Mouse (Mus musculus): ENCODE results near the gene Pycr2. TPM values are rescaled to one million over a fixed set of nuclear protein-coding genes. Genes with fewer than 3 reads are reported as not detected.

Gene Pycr2
- total RNA-seq, 1 experiment from 2014 or later = 14.3 TPM

Other genes starting within 250 kb of the Pycr2 start
- gene Mixl1, start 207.3 kb upstream of the Pycr2 start, total RNA-seq (2017) = not detected in 3 replicates
- gene Acbd3, start 178.2 kb upstream of the Pycr2 start, total RNA-seq (2017) = 77.8 to 90.1 TPM (median 79.8 TPM) in 3 replicates
- 1,440 to 2,544 TPM (median 2,182 TPM) in 3 replicates for gene H3f3a, start 90.3 kb upstream of the Pycr2 start, total RNA-seq (2017)
- gene Sde2, start 53.2 kb upstream of the Pycr2 start, total RNA-seq (2017) = 45.3 to 50.4 TPM (median 49.6 TPM) in 3 replicates
- gene Lefty2, start 11.2 kb upstream of the Pycr2 start, total RNA-seq (2017) = not detected in 3 replicates
- not detected in 3 replicates for gene Lefty1, start 30.7 kb downstream of the Pycr2 start, total RNA-seq (2017)
- gene Tmem63a, start 38.1 kb downstream of the Pycr2 start, total RNA-seq (2017) = 15.0 to 24.1 TPM (median 17.4 TPM) in 3 replicates
- 7.0 to 10.9 TPM (median 8.9 TPM) in 3 replicates for gene Ephx1, start 116.6 kb downstream of the Pycr2 start, total RNA-seq (2017)
- not detected in 3 replicates for gene 9130409I23Rik, start 146.9 kb downstream of the Pycr2 start, total RNA-seq (2017)
- 14.4 to 23.4 TPM (median 16.9 TPM) in 3 replicates for gene Nvl, start 239.9 kb downstream of the Pycr2 start, total RNA-seq (2017)
- 40.8 to 110 TPM (median 110 TPM) in 3 replicates for gene Cnih4, start 240.4 kb downstream of the Pycr2 start, total RNA-seq (2017)